Mouse (Mus musculus): ENCODE measurements around the gene Pcna.

DNA sequence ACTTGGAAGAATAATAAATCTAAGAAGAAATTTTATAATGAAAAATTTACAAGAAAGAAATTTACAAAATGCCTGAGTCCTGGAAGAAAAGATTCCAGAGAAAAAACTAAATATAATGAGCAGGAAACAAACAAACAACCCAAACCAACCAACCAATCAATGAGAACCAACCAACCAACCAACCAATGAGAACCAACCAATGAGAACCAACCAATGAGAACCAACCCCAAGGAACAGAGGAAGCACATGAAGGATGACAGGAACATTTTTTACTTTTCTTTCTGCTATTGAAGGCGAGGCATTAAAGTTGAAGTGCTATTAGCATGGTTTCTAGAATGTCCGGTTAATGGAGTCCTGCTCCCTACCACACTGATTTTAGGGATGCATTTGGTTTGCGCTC, 7.5 kb upstream of the Pcna start:
- no peak for TF ChIP-seq CTCF (IDR thresholded peaks at IDR 0.05)
- no peak for TF ChIP-seq EP300 (IDR thresholded peaks at IDR 0.05; ENCODE audit: insufficient read depth, low read depth, low read length)
